Mouse (Mus musculus): Measurements from ENCODE around the gene Gm6763. TPM values are rescaled to one million over a fixed set of nuclear protein-coding genes. Genes with fewer than 3 reads are reported as not detected.

Gm6763 gene
- polyA plus RNA-seq, 1 experiment from 2014 or later: not detected

Other genes starting within 250 kb of the Gm6763 start
- not detected in 2 replicates for gene Gm21293, start 8.5 kb upstream of the Gm6763 start, polyA plus RNA-seq (2015; fragmentation: Nextera tagmentation; extraction: Ambion mirVana)
- gene Gm8764, start 8.5 kb downstream of the Gm6763 start, polyA plus RNA-seq (2015; fragmentation: Nextera tagmentation; extraction: Ambion mirVana): not detected in 2 replicates
- gene Gm21304, start 17.0 kb downstream of the Gm6763 start, polyA plus RNA-seq (2015; fragmentation: Nextera tagmentation; extraction: Ambion mirVana): not detected in 2 replicates
- gene Gm21312, start 25.5 kb downstream of the Gm6763 start, polyA plus RNA-seq (2015; fragmentation: Nextera tagmentation; extraction: Ambion mirVana): not detected in 2 replicates
- not detected in 2 replicates for gene Gm20765, start 34.0 kb downstream of the Gm6763 start, polyA plus RNA-seq (2015; fragmentation: Nextera tagmentation; extraction: Ambion mirVana)
- not detected in 2 replicates for gene Gm4340, start 42.5 kb downstream of the Gm6763 start, polyA plus RNA-seq (2015; fragmentation: Nextera tagmentation; extraction: Ambion mirVana)

Data from heart, embryonic 16.5 days (tissue).